Mouse (Mus musculus) heart, adult 8-10 months (tissue): Measurements from ENCODE around the gene Atf3. TPM values are rescaled to one million over a fixed set of nuclear protein-coding genes. Genes with fewer than 3 reads are reported as not detected.
A peak's percentile ranks its signal among the peaks of the same experiment; 100 is the strongest.
"Not testable (repeated sequence)": the region's sequence is repeated elsewhere in the genome, so short reads cannot be mapped to it uniquely, and the experiment has no call there.

Source experiments
- DNase-seq: peaks from one replicate; pipeline ENCODE4 v3.0.0; 2022; ENCODE audit warnings: low spot score
- total RNA-seq, 4 experiments: library from RNA; stranded (reverse); gene quantifications; 2 replicates each; pipeline ENCODE4 v1.2.4; 2022

The Atf3 gene
- total RNA-seq, 4 experiments from 2014 or later, result 3.0 to 10.3 (median 4.2) TPM

DNA sequence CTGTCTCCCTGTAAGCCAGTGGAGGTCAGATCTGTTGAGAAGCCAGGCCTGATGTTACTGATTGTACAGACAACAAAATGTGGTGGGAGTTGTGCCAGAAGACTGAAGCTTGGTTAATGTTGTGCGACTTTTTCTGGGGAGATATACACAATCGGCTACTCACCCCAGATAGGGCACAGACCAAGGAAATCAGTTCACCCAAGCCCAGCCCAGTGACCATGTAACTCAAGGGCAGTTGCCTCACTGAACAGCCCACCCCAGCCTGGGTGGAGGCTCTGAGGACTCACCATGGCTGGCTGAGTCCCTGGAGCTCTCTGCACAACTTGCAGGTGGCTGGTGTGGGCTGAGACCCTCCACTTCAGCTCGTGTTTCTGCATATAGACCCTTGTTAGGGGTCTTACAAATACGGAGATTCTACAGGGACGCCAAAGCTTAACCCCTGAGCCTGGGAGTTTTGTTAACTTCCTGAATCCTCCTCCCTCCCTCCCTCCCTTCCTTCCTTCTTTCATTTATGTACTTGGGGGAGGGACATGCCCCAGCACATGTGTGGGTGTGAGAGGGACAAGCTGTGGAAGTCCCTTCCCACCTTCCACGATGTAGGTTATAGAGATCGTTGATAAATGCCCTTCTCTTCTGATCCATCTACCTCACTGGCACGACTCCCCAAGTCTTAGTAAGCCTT is 66.8 kb downstream of the Atf3 start:
- no peak for DNase-seq

DNA sequence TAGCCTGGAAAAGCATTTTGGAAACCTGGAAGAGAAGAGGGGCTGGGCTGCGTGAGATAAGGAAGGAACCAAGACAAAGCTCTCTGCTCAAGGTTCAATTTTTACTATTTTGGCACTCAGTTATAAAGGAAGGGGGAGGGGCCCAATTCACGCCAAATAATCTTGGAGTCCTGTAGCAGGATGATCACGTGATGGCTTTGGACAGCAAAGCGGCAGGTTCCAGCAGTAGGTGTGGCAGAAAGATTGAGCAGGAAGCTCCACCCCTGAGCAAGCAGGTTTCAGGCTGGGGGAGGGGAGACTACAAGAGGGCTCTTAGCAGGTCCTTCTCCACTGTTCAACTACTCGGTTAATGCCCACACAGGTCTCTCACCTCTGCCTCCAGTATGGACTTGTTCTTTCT is 68.3 kb downstream of the Atf3 start:
- DNase-seq, result not testable (repeated sequence)

DNA sequence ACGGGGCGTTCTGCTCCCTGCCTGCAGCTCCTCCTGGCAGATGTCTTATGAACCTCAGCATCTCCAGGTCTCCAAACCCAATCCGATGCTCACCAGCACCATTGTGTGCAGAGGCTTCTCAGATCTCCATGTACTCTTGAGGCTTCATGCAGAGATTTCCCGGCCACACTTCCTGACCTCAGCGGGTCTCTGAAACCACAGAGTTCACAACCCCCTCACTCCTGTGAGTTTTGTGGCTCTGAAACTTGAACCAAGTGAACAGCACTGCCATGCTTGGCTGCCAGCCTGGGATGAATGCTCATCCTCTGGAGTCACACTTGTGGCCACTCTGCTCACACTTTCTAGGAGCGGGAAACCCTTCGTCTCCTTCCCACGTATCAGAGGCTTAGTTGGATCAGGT is 76.9 kb downstream of the Atf3 start:
- DNase-seq, result no peak

DNA sequence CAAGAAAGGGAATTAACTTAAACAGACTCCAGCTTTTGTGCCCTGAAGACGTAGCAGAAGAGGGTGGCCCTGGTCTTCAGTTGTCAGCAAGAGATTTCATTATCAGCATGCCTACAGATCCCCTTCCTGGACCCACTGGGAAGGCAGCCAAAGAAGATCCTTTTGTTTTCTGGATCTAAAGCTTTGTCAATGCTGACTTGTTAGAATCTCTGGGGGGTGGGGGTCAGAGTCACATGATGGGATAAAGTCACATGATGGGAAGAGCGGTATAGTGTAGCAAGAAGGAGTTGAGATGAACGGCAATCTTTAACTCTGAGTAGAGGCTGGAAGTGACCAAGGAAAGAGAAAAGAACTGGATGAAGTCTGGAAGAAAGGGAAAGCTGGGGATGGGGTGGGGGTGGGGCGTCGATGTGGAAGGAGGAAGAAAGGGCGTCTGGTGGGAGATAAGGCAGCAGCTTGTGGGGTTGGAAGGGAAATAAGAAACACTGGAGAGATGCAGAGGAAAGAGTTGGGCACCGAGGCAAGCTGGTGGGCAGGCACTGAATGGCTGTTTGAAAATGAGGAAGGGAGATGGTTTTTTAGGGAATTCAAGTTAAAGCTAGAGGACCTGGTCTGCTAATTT is 78.9 kb downstream of the Atf3 start:
- DNase-seq, result no peak

DNA sequence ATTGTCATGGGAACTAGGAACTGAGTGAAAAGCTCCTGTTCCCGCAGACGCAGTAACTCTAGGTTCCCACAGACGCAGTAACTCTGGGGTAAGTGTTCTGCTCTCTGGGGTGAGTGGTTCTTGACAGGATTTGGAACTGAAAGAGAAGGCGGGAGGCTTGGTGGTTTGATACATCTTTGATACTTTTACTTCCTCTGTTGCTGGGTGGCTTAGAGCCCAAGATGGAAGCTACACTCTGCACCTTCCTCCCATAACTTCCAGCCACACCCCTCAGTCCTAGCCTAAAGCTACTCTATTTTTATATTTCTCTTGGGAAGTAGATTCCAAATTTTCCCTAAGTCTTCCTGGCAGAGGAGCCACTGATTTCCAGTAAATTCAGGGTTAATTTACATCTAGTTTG is 79.4 kb downstream of the Atf3 start:
- no peak for DNase-seq

DNA sequence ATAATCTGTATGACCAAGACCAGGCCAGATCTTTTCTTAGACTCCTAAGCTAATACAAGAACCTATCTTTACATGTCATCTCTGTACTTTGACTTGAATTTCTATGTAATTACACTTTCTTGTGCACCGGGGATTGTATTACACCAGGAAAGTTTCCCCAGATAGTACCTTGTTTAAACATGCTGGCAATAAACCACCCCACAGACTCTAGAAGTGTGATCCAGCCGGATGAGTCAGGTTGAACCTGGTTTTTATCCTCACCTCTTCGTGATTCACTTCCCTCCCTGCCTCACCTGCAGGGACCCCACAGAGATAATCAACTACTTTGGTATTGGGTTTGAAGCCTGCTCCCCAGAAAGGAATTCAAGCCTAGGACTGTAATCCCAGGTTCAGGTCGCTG is 82.4 kb downstream of the Atf3 start:
- no peak for DNase-seq

DNA sequence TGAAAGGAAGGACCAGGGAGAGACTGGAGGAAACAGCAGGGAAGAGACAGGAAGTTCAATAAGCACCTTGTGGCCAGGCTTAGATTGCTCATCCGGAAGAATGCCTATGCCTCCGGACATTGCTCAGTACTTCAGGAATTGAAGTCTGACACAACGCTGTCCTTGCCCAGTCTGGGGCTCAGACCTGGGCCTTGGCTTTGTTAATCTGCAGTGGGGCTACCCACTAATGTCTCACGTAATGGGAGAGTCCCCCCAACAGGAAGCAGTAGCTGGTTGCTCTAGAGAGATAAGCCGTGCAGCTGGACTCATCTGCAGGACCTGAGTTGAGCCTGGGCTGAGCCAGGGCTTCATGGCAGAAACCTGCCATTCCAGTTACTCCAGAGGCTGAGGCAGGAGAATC is 84.9 kb downstream of the Atf3 start:
- no peak for DNase-seq

DNA sequence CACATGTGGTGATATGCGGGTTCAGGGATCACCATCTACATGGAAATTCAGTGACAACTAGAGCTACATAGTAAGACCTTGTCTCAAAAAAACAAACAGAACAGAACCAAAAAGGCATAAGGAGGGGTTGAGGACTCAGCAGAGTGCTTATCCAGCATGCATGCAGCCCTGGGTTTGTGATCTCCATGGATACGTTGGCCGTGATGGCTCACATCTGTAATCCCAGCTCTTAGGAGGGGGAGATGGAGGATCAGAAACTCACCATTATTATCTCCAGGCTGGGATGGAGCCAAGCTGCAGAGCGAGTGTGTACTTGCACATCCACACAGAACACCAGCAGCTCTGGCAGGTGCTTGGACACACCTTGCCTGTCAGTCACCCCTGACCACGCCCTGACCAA is 85.6 kb downstream of the Atf3 start:
- DNase-seq, result no peak

DNA sequence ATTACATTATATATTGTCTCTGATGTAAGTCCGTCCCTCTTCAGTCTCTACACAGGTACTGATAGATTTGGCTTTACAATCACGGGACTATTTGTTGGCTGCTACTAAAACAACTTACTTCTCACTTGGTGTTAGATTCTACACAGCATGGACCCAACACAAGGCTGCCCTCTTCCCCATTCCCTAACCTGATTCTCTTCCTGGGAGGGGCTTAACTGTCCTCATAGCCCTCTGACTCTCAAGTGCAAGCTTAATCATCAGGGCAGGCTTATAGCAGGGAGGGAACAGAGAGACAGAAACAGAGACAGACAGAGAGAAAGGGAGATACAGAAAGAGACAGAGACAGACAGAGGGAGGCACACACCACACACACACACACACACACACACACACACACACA is 86.1 kb downstream of the Atf3 start:
- no peak for DNase-seq

DNA sequence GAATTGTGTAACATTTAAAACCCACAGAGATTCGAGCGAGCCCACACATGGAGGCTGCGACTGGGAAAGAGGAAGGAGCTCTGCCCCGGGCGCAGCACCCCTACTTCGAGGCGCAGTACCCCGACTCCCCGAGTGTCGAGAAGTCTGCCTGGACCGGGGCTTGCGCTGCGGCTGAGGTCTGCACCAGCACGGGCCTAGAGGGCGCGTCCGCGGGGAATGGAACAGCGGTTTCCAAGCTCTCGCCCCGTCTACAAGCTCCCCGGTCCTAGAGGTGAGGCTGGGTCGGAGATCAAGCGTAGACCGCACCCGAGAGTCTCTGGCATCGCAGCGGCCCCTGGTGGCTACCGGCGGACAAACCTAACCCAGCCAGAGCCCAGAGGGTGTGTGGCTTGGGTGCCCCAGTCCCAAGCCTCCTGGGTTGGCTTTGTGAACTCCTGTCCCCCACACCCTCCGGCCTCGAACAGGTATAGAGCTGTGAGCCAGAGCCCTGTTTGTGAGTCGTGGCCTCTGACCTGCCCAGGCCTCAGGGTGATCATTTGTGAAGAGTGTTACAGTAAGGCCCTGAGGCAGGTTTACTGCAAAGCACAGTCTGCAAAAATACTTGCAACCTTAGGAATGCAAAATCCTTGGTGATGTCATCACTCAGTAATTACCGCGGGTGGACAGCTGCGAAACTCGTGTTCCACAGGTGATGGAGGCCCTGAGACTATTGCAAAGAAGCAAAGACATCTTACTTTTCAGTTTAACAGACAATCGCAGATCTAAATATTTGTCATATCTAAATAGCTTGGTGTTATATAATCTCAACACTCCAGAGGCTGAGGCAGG is 91.8 kb downstream of the Atf3 start:
- DNase-seq, result peak; percentile 32

DNA sequence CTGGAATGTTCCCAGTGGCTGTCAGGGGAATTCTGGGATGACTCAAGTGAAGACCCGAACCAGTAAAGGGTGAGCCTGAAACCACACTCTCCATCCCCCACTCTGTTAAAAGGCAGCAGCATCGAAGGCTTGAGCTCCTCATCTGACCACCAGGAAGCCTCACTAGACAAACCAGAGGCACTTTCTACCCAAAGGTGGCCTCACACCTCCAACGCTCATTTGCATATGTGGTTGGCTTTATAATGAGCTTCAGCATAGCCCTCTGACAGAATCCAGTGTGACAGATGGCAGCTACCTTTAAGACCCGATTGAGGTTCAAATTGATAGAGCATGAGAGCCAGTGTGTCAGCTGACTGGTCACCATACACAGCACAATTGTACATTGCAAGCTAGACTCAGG is 93.6 kb downstream of the Atf3 start:
- no peak for DNase-seq

DNA sequence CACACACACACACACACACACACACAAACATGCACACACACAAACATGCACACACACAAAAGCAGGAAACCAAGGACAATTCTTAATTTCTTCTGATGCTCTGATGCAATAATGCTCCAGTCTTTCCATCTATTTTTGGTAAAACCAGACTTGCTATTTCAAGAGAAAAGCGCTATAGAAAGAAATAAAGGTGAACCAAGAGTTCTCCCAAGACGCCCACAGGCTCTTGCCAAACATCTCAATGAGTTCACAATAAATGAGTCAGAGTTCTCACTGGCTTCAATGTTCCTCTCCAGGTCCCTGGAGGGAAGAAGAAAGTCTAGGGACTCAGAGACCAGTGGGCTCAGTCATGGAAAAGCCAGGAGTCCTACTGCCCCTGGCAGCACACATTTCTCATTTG is 94.1 kb downstream of the Atf3 start:
- DNase-seq, result no peak

DNA sequence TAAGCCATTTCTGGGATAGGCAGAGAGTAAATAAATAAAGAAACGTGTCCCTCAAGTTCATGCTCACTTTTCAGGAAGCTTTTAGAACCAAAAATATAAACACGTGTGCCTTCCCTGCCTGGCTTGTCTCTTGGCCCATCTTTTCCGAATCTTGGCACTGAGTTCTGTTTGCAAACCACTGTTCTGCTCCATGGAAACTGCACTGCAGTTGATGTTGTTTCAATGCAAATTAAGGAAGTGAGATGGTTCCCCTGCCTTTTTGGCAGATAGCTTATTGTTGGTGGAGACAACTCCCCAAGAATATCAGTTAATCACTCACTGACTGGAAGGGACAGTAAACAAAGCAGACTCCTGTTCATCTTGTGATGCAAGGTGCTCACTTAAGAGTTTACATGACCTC is 95.1 kb downstream of the Atf3 start:
- peak; percentile 47 for DNase-seq

Other genes with a start within 250 kb of the Atf3 start
- gene Vash2, start 238.7 kb downstream of the Atf3 start, total RNA-seq, result 1 to 10 TPM in 1 of 4 experiments, under 1 TPM in 3; 0.08 to 1.0 (median 0.27) TPM
- gene Flvcr1, start 191.9 kb downstream of the Atf3 start, total RNA-seq, result 1 to 10 TPM; 3.5 to 6.5 (median 4.0) TPM
- not detected for gene Spata45, start 181.4 kb downstream of the Atf3 start, total RNA-seq
- gene Tatdn3, start 155.1 kb downstream of the Atf3 start, total RNA-seq, result 10 to 100 TPM in 3 of 4 experiments, 1 to 10 TPM in 1; 9.6 to 17.8 (median 12.1) TPM
- under 1 TPM; 0.19 to 0.79 (median 0.34) TPM for gene Nsl1, start 155.0 kb downstream of the Atf3 start, total RNA-seq
- under 1 TPM in 3 of 4 experiments, not detected in 1; 0.49 to 0.75 (median 0.69) TPM for gene Batf3, start 120.2 kb downstream of the Atf3 start, total RNA-seq
- gene Fam71a, start 53.2 kb downstream of the Atf3 start, total RNA-seq, result not detected
- gene Nenf, start 100.2 kb upstream of the Atf3 start, total RNA-seq, result 100 to 1,000 TPM in 3 of 4 experiments, 10 to 100 TPM in 1; 90.1 to 115 (median 111) TPM
- 1 to 10 TPM; 2.6 to 4.2 (median 3.0) TPM for gene Tmem206, start 107.9 kb upstream of the Atf3 start, total RNA-seq
- gene Ppp2r5a, start 185.2 kb upstream of the Atf3 start, total RNA-seq, result 10 to 100 TPM; 94.2 to 98.9 (median 97.9) TPM